Mouse (Mus musculus) heart, adult 2 months (tissue): ENCODE measurements around the gene Pcolce.

Experiments
- CTCF ChIP-seq: fragments of 200-600 bp; IDR thresholded peaks from 2 replicates; pipeline ENCODE4 v1.8.1; 2022; ENCODE audit warnings: antibody characterized with exemption, mild to moderate bottlenecking, moderate library complexity
- EP300 ChIP-seq: fragments of 200-500 bp; IDR thresholded peaks from 2 replicates; pipeline ENCODE4 v1.6.1; 2011; ENCODE audit warnings: low read depth, low read length, control low read depth; ENCODE audit not compliant: insufficient read depth
- POLR2A ChIP-seq: fragments of 200-500 bp; IDR thresholded peaks from 2 replicates; pipeline ENCODE4 v1.6.1; 2011; ENCODE audit warnings: mild to moderate bottlenecking, low read depth, low read length, control low read depth; ENCODE audit not compliant: insufficient read depth

DNA sequence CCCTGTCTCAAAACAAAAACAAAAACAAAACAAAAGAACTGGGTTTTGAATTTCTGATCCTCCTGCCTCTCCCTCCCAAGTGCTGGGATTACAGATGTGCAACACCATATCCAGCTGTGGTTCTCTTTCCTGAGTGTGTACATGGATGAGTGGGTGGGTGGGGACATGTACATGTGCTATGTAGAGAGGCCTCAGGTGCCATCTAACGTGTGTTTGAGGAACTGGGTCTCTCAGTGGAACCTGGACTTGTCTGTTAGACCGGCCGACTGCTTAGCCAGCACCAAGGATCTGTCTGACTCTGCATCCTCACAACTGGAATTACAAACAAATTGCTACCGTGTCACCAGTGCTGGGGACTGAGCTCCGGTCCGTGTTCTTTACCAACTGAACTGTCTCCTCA lies 16.0 kb downstream of the Pcolce start:
- TF ChIP-seq POLR2A = no peak
- no peak for TF ChIP-seq CTCF
- TF ChIP-seq EP300 = no peak
